Mouse (Mus musculus) embryonic facial prominence, embryonic 11.5 days (tissue): Measurements from ENCODE around the gene Ifnar2. TPM values are rescaled to one million over a fixed set of nuclear protein-coding genes. Genes with fewer than 3 reads are reported as not detected.

Source experiments
- ATAC-seq: fragments of 200-750 bp; cut with Nextera tagmentation; replicated peaks from 2 replicates; pipeline ENCODE4 v1.8.0; 2017; ENCODE audit warnings: low read depth; ENCODE audit not compliant: insufficient number of reproducible peaks, low FRiP score, low TSS enrichment
- DNase-seq: peaks from one replicate; pipeline ENCODE4 v3.0.0-alpha.2; 2015; ENCODE audit warnings: low spot score
- H3K27ac ChIP-seq: fragments of 300-500 bp; sonication (generic); replicated peaks from 2 replicates; pipeline ENCODE4 v1.5.1; 2014; ENCODE audit warnings: mild to moderate bottlenecking, low read depth, low read length, control low read depth
- H3K27me3 ChIP-seq: fragments of 300-500 bp; sonication (generic); 2 replicates; pipeline ENCODE4 v1.6.1; 2014; ENCODE audit warnings: mild to moderate bottlenecking, low read length, moderate library complexity, mixed read lengths; ENCODE audit not compliant: control insufficient read depth, insufficient read depth
- H3K36me3 ChIP-seq: fragments of 300-500 bp; sonication (generic); replicated peaks from 2 replicates; pipeline ENCODE4 v1.6.1; 2014; ENCODE audit warnings: low read depth, mild to moderate bottlenecking, low read length, moderate library complexity, mixed read lengths; ENCODE audit not compliant: control insufficient read depth, insufficient read depth
- H3K4me1 ChIP-seq: fragments of 300-500 bp; sonication (generic); 2 replicates; pipeline ENCODE4 v1.6.1; 2014; ENCODE audit warnings: low read length, mixed read lengths; ENCODE audit not compliant: control insufficient read depth, insufficient read depth
- H3K4me2 ChIP-seq: fragments of 300-500 bp; sonication (generic); 2 replicates; pipeline ENCODE4 v1.6.1; 2014; ENCODE audit warnings: low read depth, mild to moderate bottlenecking, control low read depth, low read length, moderate library complexity
- H3K4me3 ChIP-seq: fragments of 300-500 bp; sonication (generic); 2 replicates; pipeline ENCODE4 v1.5.1; 2014; ENCODE audit warnings: low read depth, low read length, control low read depth
- H3K9ac ChIP-seq: fragments of 300-500 bp; sonication (generic); replicated peaks from 2 replicates; pipeline ENCODE4 v1.6.1; 2014; ENCODE audit warnings: mild to moderate bottlenecking, control low read depth, low read length
- H3K9me3 ChIP-seq: fragments of 300-500 bp; sonication (generic); replicated peaks from 2 replicates; pipeline ENCODE4 v1.6.1; 2016; ENCODE audit warnings: mild to moderate bottlenecking, low read length, inconsistent platforms, mixed read lengths; ENCODE audit not compliant: control insufficient read depth
- WGBS: fragments of 180-500 bp; shearing (Covaris S2); extraction: QIAGEN DNeasy Blood & Tissue Kit; methylation state at CpG from one replicate; pipeline ENCODE4 v1.1.7; 2014; 5-methylcytosine and 5-hydroxymethylcytosine counted together
- polyA plus RNA-seq: library from polyadenylated mRNA; unstranded; fragments of >200 nt; fragmentation: Nextera tagmentation; extraction: Ambion mirVana; gene quantifications from 2 replicates; pipeline ENCODE4 v1.2.1, GENCODE M21; 2014

Gene Ifnar2
- polyA plus RNA-seq, 1 experiment from 2014 or later = 36.3 TPM

DNA sequence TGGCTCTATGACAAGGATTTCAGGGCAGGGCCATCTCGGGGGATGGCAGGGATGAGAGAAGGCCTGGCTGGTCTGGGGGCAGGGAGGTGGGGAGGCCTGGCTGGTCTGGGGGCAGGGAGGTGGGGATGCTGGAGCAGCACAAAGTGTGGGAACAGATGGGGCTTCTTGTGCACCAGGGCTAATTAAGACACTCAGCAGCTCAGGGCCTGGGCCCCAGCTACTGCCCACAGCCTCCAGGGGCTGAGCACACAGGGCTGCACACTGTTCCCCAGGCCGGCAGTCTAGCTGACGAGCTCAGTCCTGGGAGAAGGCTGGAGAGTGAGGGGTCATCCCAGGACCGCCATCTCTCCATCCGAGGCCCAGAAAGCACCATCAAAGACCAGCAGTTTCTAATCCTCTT is 35.1 kb upstream of the Ifnar2 start:
- no peak for DNase-seq
- Histone ChIP-seq H3K27me3 (no peaks in the 10 kb centered on the region), H3K4me1 (no peaks in the 10 kb centered on the region), H3K4me2 (no peak overlapping the region), H3K36me3 (no peaks in the 10 kb centered on the region), H3K27ac (no peak overlapping the region), H3K9me3 (no peaks in the 10 kb centered on the region), H3K4me3 (no peak overlapping the region), H3K9ac (no peak overlapping the region)
- WGBS = 61% methylated on average over 5 of the region's 5 CpGs
- ATAC-seq = 0 out of 2 replicates have a peak, but pooled peaks have one; percentile 34

DNA sequence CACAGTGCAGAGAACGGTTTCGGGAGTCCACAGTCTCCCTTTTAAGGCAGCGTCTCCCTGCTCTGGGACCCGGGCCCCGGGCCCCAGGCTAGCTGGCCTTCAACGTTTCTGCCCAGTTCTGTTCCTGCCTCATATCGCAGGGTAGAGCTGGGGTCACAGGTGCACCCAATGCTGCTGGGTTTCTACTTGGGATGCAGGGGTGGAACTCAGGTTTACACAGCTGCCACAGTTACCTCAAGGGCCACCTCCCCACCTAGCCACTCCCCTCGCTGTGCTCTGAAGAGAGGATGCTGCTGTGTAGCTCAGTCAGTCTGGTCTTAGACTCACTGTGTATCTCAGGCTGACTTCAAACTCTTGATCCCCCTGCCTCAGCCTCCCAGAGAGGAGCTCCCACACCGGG is 26.1 kb upstream of the Ifnar2 start:
- no peaks in the 10 kb centered on the region for H3K36me3 ChIP-seq
- no peaks in the 10 kb centered on the region for H3K27me3 ChIP-seq
- H3K27ac ChIP-seq = no peak overlapping the region
- ATAC-seq = no peak
- H3K4me1 ChIP-seq = no peaks in the 10 kb centered on the region
- no peak for DNase-seq
- WGBS = 80% methylated on average over 9 of the region's 9 CpGs
- H3K4me2 ChIP-seq = no peak overlapping the region
- H3K9ac ChIP-seq = no peak overlapping the region
- H3K9me3 ChIP-seq = no peaks in the 10 kb centered on the region
- H3K4me3 ChIP-seq = no peak overlapping the region

DNA sequence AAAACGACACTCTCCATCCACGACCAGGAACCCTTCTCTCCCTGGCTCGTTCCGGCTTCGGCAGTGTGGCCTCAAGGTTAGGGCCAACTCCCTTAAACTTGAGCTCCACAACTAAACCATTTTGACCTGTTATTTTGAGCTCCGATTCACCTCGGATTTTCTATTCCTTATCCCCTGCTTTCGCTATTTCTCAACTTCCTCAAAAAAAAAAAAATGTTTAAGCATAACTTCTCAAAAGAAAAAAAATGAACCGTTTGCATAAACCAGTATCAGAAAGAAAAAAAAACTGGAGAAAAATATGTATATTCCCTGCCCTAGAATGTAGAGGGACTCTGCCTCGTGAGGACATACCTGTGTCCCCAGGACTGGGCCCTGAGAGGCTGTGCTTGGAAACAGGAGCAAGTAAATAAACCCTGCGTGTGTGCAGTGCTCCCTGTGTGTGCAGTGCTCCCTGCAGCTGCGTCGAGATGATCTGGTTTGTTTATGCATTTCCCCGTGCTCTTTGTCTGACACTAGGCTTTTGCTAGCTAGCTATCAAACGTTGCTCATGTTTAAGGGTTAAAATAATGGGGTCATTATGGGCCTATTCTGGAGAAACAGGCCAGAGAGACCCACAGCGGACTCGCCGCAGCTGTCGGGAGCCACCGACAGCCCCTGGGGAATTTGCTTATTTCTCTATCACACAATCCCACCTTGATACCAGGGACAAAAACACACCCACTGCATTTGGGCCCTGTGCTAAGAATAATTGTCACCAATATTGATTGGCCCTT is 24.9 kb upstream of the Ifnar2 start:
- Histone ChIP-seq H3K4me2 (no peak overlapping the region), H3K9ac (no peak overlapping the region), H3K27me3 (no peaks in the 10 kb centered on the region), H3K4me3 (no peak overlapping the region), H3K36me3 (no peaks in the 10 kb centered on the region), H3K9me3 (no peaks in the 10 kb centered on the region), H3K4me1 (no peaks in the 10 kb centered on the region), H3K27ac (no peak overlapping the region)
- ATAC-seq (no peak), DNase-seq (no peak)
- WGBS = 63% methylated on average over 20 of the region's 20 CpGs

DNA sequence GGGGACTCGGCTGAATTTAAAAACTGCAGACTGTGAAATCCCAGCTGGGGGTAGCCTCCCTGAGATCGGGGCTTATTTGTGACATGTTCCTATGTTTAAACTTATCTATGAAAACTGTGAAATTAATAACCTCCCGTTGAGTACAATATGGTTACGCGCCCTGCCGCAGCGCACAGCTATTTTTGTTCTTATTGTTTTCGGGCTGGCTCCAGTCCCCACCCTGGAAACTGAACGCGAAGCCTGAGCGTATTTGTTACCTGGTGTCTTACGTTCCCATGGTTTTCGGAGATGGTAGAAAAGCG is 24.4 kb upstream of the Ifnar2 start:
- 74% methylated on average over 14 of the region's 14 CpGs for WGBS
- no peaks in the 10 kb centered on the region for H3K9me3 ChIP-seq
- no peak for DNase-seq
- H3K27ac ChIP-seq = no peak overlapping the region
- no peaks in the 10 kb centered on the region for H3K36me3 ChIP-seq
- no peaks in the 10 kb centered on the region for H3K4me1 ChIP-seq
- H3K9ac ChIP-seq = no peak overlapping the region
- H3K27me3 ChIP-seq = no peaks in the 10 kb centered on the region
- no peak overlapping the region for H3K4me2 ChIP-seq
- H3K4me3 ChIP-seq = no peak overlapping the region
- no peak for ATAC-seq

DNA sequence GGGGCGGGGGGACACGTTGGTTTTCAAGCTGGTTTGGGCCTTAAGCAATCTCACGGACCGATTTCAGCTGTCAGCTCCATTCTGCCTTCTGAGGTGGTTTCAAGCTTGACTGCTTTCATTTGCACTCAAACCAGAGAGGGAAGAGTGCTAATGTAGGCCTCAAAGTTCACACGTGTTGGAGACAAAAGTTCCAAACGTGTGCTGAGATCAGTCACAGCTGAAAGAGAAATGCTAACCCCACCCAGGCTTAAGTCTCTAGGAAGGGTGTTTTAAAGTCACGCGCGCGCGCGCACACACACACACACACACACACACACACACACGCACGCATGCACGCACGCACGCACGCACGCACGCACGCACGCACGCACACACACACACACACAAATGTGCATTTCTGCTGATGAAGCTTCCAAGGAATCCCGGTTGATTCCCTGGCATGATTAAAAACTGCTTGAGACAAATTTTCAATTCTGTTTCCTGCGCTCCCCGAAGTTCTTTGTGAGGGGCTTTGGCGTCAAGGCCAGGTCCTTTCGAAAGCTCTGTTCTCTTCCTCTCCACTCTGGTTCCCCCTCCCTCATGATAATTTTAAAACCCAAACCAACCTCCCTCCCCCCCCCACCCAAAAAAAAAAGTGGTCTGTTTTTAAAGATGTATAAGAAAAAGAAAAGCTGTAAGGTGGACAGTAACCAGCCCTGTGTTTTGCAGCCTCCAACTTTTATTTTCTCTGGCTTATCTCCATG is 23.8 kb upstream of the Ifnar2 start:
- Histone ChIP-seq H3K36me3 (no peaks in the 10 kb centered on the region), H3K9me3 (no peaks in the 10 kb centered on the region), H3K27me3 (no peaks in the 10 kb centered on the region), H3K4me2 (no peak overlapping the region), H3K9ac (no peak overlapping the region), H3K27ac (no peak overlapping the region), H3K4me1 (no peaks in the 10 kb centered on the region), H3K4me3 (no peak overlapping the region)
- DNase-seq (no peak), ATAC-seq (no peak)
- WGBS = 74% methylated on average over 28 of the region's 28 CpGs

DNA sequence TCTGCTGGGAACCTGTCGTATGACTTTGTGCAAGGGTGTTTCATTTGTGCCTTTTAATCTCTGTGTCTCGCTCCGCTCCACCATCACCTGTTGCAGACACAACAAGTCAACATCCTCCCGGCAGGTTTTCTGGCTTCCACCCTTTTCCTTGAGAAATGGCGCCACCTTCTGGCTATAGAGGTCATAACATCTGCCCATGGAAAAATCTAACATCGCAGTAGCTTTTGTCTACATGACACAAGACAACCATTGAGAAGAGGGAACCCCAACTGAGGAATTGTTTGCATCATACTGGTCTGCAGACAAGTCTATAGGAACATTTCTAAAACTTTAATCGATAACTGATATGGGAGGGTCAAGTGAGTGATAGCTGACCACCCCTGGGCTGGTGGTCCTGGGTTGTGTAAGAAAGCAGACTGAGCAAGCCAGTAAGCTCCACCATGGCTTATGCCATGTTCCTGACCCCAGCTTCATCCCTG is 20.5 kb upstream of the Ifnar2 start:
- DNase-seq (peak; percentile 84), ATAC-seq (0 out of 2 replicates have a peak, but pooled peaks have one; percentile 50)
- Histone ChIP-seq H3K4me2 (no peak overlapping the region), H3K27me3 (no peaks in the 10 kb centered on the region), H3K36me3 (no peaks in the 10 kb centered on the region), H3K27ac (no peak overlapping the region), H3K4me3 (no peak overlapping the region), H3K9me3 (no peaks in the 10 kb centered on the region), H3K9ac (no peak overlapping the region), H3K4me1 (no peaks in the 10 kb centered on the region)
- WGBS = 7% methylated on average over 7 of the region's 7 CpGs

DNA sequence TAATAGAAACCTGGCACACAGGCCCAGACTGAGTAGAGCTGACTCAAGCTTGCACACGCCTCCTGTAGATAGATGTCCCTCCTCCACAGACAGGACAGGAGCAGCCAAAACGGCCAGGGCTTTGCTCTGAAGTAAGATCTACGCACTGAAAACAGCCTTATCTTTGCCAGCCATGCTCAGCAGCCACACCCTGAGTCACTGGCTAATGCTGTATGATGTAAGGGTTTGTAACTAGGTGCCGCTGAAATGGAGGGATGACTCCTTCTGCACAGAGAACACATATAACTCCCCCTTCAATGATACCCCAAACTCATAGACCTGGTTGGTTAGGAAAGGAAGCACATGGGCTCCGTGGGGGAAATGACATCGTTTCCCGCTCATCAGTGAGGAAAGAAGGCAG is 19.8 kb upstream of the Ifnar2 start:
- Histone ChIP-seq H3K27me3 (no peaks in the 10 kb centered on the region), H3K9ac (no peak overlapping the region), H3K4me3 (no peak overlapping the region), H3K4me2 (no peak overlapping the region), H3K27ac (no peak overlapping the region), H3K36me3 (no peaks in the 10 kb centered on the region), H3K4me1 (no peaks in the 10 kb centered on the region), H3K9me3 (no peaks in the 10 kb centered on the region)
- ATAC-seq = 0 out of 2 replicates have a peak, but pooled peaks have one; percentile 58
- WGBS = 67% methylated on average over 7 of the region's 7 CpGs
- no peak for DNase-seq

DNA sequence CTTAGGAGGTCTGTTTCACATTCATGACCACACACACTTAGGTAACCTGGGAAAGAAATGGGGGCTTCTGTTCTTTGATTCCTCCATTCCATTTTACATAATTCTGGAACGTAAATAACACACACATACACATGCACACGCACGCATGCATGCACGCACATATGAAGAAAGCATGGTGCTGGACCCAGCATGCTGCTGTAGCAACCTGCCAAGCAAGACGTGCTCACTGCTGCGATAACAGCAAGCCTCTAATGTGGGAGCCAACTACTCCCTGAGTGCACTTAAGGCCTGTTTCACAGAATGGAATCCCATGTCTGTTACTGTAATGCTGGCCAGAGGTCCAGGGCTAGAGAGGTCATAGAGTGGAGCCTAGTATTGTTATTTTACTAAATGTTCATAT is 19.4 kb upstream of the Ifnar2 start:
- H3K27me3 ChIP-seq = no peaks in the 10 kb centered on the region
- no peak for ATAC-seq

More for the DNA sequence above, 19.4 kb upstream of the Ifnar2 start:
- DNase-seq = no peak
- H3K4me3 ChIP-seq = no peak overlapping the region
- H3K4me1 ChIP-seq = no peaks in the 10 kb centered on the region
- no peak overlapping the region for H3K9ac ChIP-seq
- no peak overlapping the region for H3K4me2 ChIP-seq
- H3K36me3 ChIP-seq = no peaks in the 10 kb centered on the region
- no peaks in the 10 kb centered on the region for H3K9me3 ChIP-seq
- no peak overlapping the region for H3K27ac ChIP-seq
- WGBS = 84% methylated on average over 6 of the region's 6 CpGs
